Mouse (Mus musculus) thymus, postnatal 36 days (tissue): ENCODE data around the gene Kmo.

Source experiments
- DNase-seq, 2 experiments: peaks; one replicate each; pipeline ENCODE4 v3.0.0; 2022; ENCODE audit warnings: mixed read lengths in 2 of 2

Gene Kmo

GRCm38 (mm10) chr1:175632470-175632869 lies 12.3 kb downstream of the Kmo start:
- DNase-seq = no peak

GRCm38 (mm10) chr1:175637677-175638076 lies 17.5 kb downstream of the Kmo start:
- DNase-seq = no peak

- DNase-seq = no peak
These were observed 18.9 kb downstream of the Kmo start for GRCm38 (mm10) chr1:175639072-175639471.

- peak; percentile 44 to 65 for DNase-seq
These were observed 20.4 kb downstream of the Kmo start for GRCm38 (mm10) chr1:175640435-175641150.

GRCm38 (mm10) chr1:175643496-175644265 lies 23.5 kb downstream of the Kmo start:
- no peak for DNase-seq

- DNase-seq = no peak
These were observed 26.8 kb downstream of the Kmo start for GRCm38 (mm10) chr1:175646952-175647351.

GRCm38 (mm10) chr1:175648615-175649014 lies 28.4 kb downstream of the Kmo start:
- no peak for DNase-seq

- DNase-seq = no peak
These were observed 39.7 kb downstream of the Kmo start for GRCm38 (mm10) chr1:175659900-175660299.

- DNase-seq = peak; percentile 37 to 44
These were observed 48.7 kb downstream of the Kmo start for GRCm38 (mm10) chr1:175668666-175669405.

- DNase-seq = no peak
These were observed 49.3 kb downstream of the Kmo start for GRCm38 (mm10) chr1:175669456-175669855.

- DNase-seq = no peak
These were observed 49.9 kb downstream of the Kmo start for GRCm38 (mm10) chr1:175670042-175670441.

GRCm38 (mm10) chr1:175671626-175672025 lies 51.4 kb downstream of the Kmo start:
- no peak for DNase-seq

- no peak for DNase-seq
These were observed 53.6 kb downstream of the Kmo start for GRCm38 (mm10) chr1:175673563-175674325.

GRCm38 (mm10) chr1:175675116-175675515 lies 54.9 kb downstream of the Kmo start:
- DNase-seq = no peak

- no peak for DNase-seq
These were observed 57.3 kb downstream of the Kmo start for GRCm38 (mm10) chr1:175677459-175677858.

GRCm38 (mm10) chr1:175680995-175681394 lies 60.8 kb downstream of the Kmo start:
- no peak for DNase-seq

GRCm38 (mm10) chr1:175691686-175692245 lies 71.6 kb downstream of the Kmo start:
- no peak for DNase-seq

GRCm38 (mm10) chr1:175692246-175692996 lies 72.2 kb downstream of the Kmo start, which contains the start of the genes Opn3 and Chml:
TSS of gene Opn3 (minus strand) at chr1:175692776.
TSS of gene Chml (minus strand) at chr1:175692901.
- peak; percentile 99 to 100 for DNase-seq

- DNase-seq = no peak
These were observed 72.8 kb downstream of the Kmo start for GRCm38 (mm10) chr1:175692997-175693361.

- peak; percentile 9 to 12 for DNase-seq
These were observed 73.3 kb downstream of the Kmo start for GRCm38 (mm10) chr1:175693429-175693960.

- DNase-seq = no peak
These were observed 78.1 kb downstream of the Kmo start, which contains the start of gene Wdr64 for GRCm38 (mm10) chr1:175698293-175698692. TSS of gene Wdr64 (plus strand) at chr1:175698593.
